Mouse (Mus musculus) limb, embryonic 11.5 days (tissue): Measurements from ENCODE around the gene Nfe2l2. TPM values are rescaled to one million over a fixed set of nuclear protein-coding genes. Genes with fewer than 3 reads are reported as not detected.

Source experiments
- ATAC-seq: fragments of 200-750 bp; cut with Nextera tagmentation; 2 replicates; pipeline ENCODE4 v1.8.0; 2017; ENCODE audit warnings: low read depth; ENCODE audit not compliant: insufficient number of reproducible peaks, low FRiP score, low TSS enrichment
- DNase-seq: peaks from one replicate; pipeline ENCODE4 v3.0.0-alpha.2; 2015; ENCODE audit warnings: low spot score
- H3K27ac ChIP-seq: fragments of 300-500 bp; sonication (generic); replicated peaks from 2 replicates; pipeline ENCODE4 v1.5.1; 2014; ENCODE audit warnings: low read depth, mild to moderate bottlenecking, low read length
- H3K27me3 ChIP-seq: fragments of 300-500 bp; sonication (generic); 2 replicates; pipeline ENCODE4 v1.6.1; 2014; ENCODE audit warnings: mild to moderate bottlenecking, low read length, mixed read lengths; ENCODE audit not compliant: control insufficient read depth, insufficient read depth
- H3K36me3 ChIP-seq: fragments of 300-500 bp; sonication (generic); 2 replicates; pipeline ENCODE4 v1.6.1; 2014; ENCODE audit warnings: mild to moderate bottlenecking, low read length, moderate library complexity, mixed read lengths; ENCODE audit not compliant: control insufficient read depth, insufficient read depth
- H3K4me1 ChIP-seq: fragments of 300-500 bp; sonication (generic); 2 replicates; pipeline ENCODE4 v1.6.1; 2014; ENCODE audit warnings: low read length, mixed read lengths; ENCODE audit not compliant: control insufficient read depth, insufficient read depth
- H3K4me2 ChIP-seq: fragments of 300-500 bp; sonication (generic); 2 replicates; pipeline ENCODE4 v1.6.1; 2014; ENCODE audit warnings: low read depth, mild to moderate bottlenecking, moderate library complexity; ENCODE audit not compliant: severe bottlenecking
- H3K4me3 ChIP-seq: fragments of 300-500 bp; sonication (generic); 2 replicates; pipeline ENCODE4 v1.5.1; 2014; ENCODE audit warnings: low read depth, low read length
- H3K9ac ChIP-seq: fragments of 300-500 bp; sonication (generic); 2 replicates; pipeline ENCODE4 v1.6.1; 2014; ENCODE audit warnings: mild to moderate bottlenecking, low read length
- H3K9me3 ChIP-seq: fragments of 300-500 bp; sonication (generic); 2 replicates; pipeline ENCODE4 v1.6.1; 2016; ENCODE audit warnings: low read length; ENCODE audit not compliant: control insufficient read depth
- WGBS: fragments of 180-500 bp; shearing (Covaris S2); extraction: QIAGEN DNeasy Blood & Tissue Kit; methylation state at CpG from one replicate; pipeline ENCODE4 v1.1.7; 2014; 5-methylcytosine and 5-hydroxymethylcytosine counted together
- polyA plus RNA-seq: library from polyadenylated mRNA; unstranded; fragments of >200 nt; fragmentation: Nextera tagmentation; extraction: Ambion mirVana; gene quantifications from 2 replicates; pipeline ENCODE4 v1.2.1, GENCODE M21; 2014

The Nfe2l2 gene
- polyA plus RNA-seq, 1 experiment from 2014 or later, result 45.3 TPM

DNA sequence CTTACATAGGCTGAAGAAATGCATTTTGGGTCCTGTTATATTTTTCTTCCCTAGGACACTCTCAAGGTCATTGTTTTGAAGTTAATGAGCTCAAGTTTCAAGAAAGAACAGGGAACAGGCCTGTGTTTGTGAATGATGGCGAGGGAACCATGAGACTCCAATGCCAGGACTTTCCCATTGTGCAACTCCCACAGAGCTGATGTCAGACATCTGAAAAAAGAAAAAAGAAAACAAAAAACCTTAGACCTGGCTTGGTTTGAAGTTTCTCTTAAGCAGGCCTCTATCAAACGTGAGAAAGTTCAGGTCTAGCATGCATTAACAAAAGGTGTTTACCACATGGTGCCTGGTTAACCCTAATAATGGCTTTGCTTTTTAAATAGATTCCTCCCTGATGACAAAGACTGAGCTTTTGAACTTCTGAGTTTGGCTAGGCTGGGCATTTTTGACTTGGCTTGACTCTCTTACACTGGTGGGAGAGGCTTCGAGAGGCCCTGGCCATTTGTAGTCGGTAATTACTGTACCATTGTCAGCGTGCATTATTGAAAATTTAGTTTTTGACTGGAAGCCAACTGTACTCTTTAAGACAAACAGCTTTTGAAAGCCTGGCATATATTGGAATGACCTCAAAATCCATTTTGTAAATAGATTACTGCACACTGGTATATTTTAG, 29.9 kb upstream of the Nfe2l2 start:
- H3K4me3 ChIP-seq, result no peak overlapping the region
- WGBS, result 84% methylated on average over 5 of the region's 5 CpGs
- H3K36me3 ChIP-seq, result no peaks in the 10 kb centered on the region
- DNase-seq (no peak), ATAC-seq (no peak)
- H3K9me3 ChIP-seq, result no peaks in the 10 kb centered on the region
- H3K27ac ChIP-seq, result no peak overlapping the region
- no peaks in the 10 kb centered on the region for H3K27me3 ChIP-seq
- H3K4me2 ChIP-seq, result no peak overlapping the region
- no peaks in the 10 kb centered on the region for H3K4me1 ChIP-seq
- H3K9ac ChIP-seq, result no peak overlapping the region

DNA sequence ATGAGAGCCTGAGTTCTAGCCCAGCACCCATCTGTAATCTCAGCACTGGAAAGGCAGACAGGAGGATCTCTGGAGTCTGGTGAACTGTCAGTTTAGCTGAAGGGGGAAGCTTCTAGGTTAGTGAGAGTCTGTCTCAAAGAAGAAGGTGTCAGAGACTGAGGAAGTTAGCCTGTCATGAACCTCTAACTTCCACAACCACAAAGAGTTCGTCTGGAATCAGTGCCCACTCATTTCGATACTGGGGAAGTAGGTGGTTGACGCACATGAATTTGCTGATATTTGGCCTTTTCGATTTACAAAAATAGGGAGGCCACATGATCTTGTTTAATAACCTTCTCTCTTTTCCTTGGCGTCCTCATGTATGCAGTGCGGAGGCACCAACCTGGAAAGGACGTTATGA, 28.7 kb upstream of the Nfe2l2 start:
- WGBS, result 93% methylated on average over 7 of the region's 7 CpGs
- Histone ChIP-seq H3K36me3 (no peaks in the 10 kb centered on the region), H3K9ac (no peak overlapping the region), H3K27me3 (no peaks in the 10 kb centered on the region), H3K4me3 (no peak overlapping the region), H3K4me1 (no peaks in the 10 kb centered on the region), H3K4me2 (no peak overlapping the region), H3K27ac (no peak overlapping the region), H3K9me3 (no peaks in the 10 kb centered on the region)
- ATAC-seq (no peak), DNase-seq (no peak)

DNA sequence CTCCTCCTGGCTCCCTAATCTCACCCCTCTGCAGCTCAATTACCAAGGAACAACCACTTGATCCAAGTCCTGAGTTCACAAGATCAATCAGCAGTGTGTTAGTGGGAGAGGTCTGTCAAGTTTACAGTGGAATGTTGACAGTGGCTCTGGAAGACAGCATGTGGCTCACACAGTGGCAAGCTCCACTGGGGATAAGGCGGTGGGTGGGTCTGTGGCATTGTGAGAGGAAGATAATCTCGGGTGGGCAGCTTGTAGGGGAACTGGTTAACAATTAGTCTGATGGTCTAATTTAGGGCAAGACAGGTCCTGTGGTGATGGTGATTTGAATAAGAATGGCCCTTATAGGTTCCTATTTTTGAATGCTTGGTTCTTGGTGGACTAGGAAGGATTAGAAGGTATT, 27.5 kb upstream of the Nfe2l2 start:
- WGBS, result 74% methylated on average over 2 of the region's 2 CpGs
- no peak overlapping the region for H3K27ac ChIP-seq
- no peaks in the 10 kb centered on the region for H3K4me1 ChIP-seq
- ATAC-seq (no peak), DNase-seq (no peak)
- H3K4me2 ChIP-seq, result no peak overlapping the region
- H3K9me3 ChIP-seq, result no peaks in the 10 kb centered on the region
- H3K36me3 ChIP-seq, result no peaks in the 10 kb centered on the region
- no peak overlapping the region for H3K4me3 ChIP-seq
- no peak overlapping the region for H3K9ac ChIP-seq
- H3K27me3 ChIP-seq, result no peaks in the 10 kb centered on the region

DNA sequence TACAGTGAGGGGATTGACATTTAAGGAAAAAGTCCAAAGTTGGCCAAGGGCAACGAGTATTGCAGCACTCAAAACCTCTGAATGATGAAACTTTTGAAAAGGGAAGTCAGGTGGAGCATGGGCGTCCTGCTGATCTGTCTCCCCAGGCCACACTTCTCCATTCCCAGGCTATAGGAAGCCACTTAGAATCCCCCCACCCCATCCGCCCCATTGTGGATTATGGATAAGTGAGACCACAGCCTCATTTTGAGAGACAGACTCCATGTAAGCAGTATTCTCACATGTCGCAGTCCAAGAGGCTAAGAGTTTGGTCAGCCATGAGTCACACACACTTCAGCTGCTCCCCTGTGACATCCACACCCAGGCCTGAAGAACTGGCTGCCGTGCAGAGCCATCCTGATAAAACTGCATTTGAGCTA, 26.8 kb upstream of the Nfe2l2 start:
- Histone ChIP-seq H3K36me3 (no peaks in the 10 kb centered on the region), H3K27ac (no peak overlapping the region), H3K4me1 (no peaks in the 10 kb centered on the region), H3K27me3 (no peaks in the 10 kb centered on the region), H3K4me3 (no peak overlapping the region), H3K9me3 (no peaks in the 10 kb centered on the region), H3K9ac (no peak overlapping the region), H3K4me2 (no peak overlapping the region)
- 78% methylated on average over 5 of the region's 5 CpGs for WGBS
- DNase-seq (no peak), ATAC-seq (no peak)

DNA sequence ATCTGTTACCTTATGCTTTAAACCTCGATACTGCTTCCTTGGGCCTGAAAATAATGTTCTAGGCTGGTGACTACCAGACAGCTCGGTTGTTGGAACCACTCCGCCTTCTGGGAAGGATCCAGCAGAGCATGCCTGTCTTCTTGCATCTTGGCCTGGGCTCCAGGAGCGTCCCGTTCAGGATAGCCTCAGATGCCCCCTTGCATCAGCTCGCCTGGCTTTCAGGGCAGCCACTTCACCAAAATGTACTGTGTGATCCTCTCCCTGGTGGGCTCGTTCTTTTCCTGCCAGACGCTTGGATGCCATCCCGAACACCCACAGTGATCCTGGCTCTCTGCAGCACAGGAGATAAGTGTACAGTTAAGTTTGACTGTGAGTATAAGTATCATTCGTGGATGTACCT, 25.6 kb upstream of the Nfe2l2 start:
- ATAC-seq (no peak), DNase-seq (no peak)
- 92% methylated on average over 10 of the region's 10 CpGs for whole genome bisulfite sequencing
- Histone ChIP-seq H3K27ac (no peak overlapping the region), H3K9me3 (no peaks in the 10 kb centered on the region), H3K27me3 (no peaks in the 10 kb centered on the region), H3K9ac (no peak overlapping the region), H3K4me2 (no peak overlapping the region), H3K36me3 (no peaks in the 10 kb centered on the region), H3K4me3 (no peak overlapping the region), H3K4me1 (no peaks in the 10 kb centered on the region)

DNA sequence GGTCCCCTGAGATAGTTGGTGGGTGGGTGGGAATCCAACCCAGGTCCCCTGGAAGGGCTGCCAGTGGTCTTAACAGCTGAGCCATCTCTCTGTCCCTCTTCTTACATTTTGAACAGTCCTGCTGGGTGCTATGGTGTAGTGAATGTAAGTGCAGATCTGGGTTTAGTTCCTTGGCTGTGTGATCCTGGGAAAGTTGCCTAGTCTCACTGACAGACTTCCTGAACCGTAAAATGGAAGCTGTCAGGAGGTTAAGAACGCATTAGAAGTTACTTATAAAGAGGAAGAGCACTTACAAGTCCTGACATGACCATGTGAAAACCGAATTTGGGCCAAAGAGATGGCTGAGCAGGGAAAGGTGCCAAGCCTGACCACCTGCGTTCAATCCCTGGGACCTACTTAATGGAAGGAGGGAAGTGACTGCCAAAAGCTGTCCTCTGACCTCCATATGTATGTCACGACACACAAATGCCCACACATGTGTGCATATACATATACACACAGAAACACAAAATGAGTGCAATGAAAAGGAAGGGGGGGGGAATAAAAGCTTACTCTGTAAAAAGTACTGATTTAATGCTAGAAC, 20.5 kb upstream of the Nfe2l2 start:
- WGBS, result 78% methylated on average over 5 of the region's 5 CpGs
- H3K36me3 ChIP-seq, result no peaks in the 10 kb centered on the region
- H3K4me3 ChIP-seq, result no peak overlapping the region
- H3K9me3 ChIP-seq, result no peaks in the 10 kb centered on the region
- DNase-seq, result no peak
- H3K4me2 ChIP-seq, result no peak overlapping the region
- ATAC-seq, result no peak
- H3K27ac ChIP-seq, result no peak overlapping the region
- no peak overlapping the region for H3K9ac ChIP-seq
- H3K27me3 ChIP-seq, result no peaks in the 10 kb centered on the region
- no peaks in the 10 kb centered on the region for H3K4me1 ChIP-seq

DNA sequence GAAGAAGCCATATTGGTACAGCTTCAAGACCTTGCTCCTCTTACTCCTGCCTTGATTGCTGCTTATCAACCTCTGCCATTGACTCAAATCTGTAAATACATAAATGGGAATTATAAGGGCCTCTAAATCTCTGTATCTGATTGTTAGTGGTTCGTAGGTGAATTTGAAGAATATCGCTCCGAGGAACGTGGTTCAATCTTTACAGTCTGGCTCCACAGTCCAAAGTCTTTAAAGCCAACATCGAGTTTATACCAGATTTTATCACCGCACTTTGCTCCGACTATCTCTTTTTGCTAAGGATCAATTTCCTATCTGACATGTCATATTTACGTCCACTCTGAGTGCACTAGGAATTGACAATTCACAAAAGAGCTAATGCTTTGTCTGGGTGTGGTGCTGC, 19.0 kb upstream of the Nfe2l2 start:
- Histone ChIP-seq H3K27me3 (no peaks in the 10 kb centered on the region), H3K4me3 (no peak overlapping the region), H3K36me3 (no peaks in the 10 kb centered on the region), H3K27ac (no peak overlapping the region), H3K4me2 (no peak overlapping the region), H3K4me1 (no peaks in the 10 kb centered on the region), H3K9me3 (no peaks in the 10 kb centered on the region), H3K9ac (no peak overlapping the region)
- ATAC-seq (no peak), DNase-seq (no peak)
- WGBS, result 92% methylated on average over 8 of the region's 8 CpGs

DNA sequence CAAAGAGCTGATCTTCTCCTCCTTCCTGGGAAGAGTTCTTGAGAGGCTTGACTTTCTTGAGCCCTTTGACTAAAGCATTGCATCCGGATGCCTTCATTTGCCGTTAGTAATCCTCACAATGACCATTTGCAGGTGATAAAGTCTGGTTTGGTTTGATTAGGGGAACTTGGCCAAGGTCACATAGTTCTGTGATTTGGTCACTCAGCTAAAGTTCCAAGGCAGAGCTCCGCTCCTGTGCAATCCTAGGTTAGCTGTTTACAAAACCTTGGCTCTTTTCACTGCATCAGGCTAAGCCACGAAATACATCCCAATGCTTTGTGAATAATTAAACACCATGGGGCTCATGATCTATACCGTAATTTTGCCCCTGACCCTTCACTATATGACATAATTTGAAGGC, 18.5 kb upstream of the Nfe2l2 start:
- Histone ChIP-seq H3K4me1 (no peaks in the 10 kb centered on the region), H3K4me3 (no peak overlapping the region), H3K9me3 (no peaks in the 10 kb centered on the region), H3K27me3 (no peaks in the 10 kb centered on the region), H3K9ac (no peak overlapping the region), H3K27ac (no peak overlapping the region), H3K36me3 (no peaks in the 10 kb centered on the region), H3K4me2 (no peak overlapping the region)
- 84% methylated on average over 5 of the region's 5 CpGs for WGBS
- DNase-seq, result no peak
- ATAC-seq, result no peak
